Mouse (Mus musculus) c-Kit-positive CD71-negative TER-119-negative erythroid progenitor cells, embryonic 14.5 days (primary cell): ENCODE measurements around the gene 1600014C10Rik.

Source experiments
- DNase-seq: peaks from one replicate; pipeline ENCODE4 v3.0.0-alpha.2; 2013; ENCODE audit warnings: low read depth

The 1600014C10Rik gene

DNA sequence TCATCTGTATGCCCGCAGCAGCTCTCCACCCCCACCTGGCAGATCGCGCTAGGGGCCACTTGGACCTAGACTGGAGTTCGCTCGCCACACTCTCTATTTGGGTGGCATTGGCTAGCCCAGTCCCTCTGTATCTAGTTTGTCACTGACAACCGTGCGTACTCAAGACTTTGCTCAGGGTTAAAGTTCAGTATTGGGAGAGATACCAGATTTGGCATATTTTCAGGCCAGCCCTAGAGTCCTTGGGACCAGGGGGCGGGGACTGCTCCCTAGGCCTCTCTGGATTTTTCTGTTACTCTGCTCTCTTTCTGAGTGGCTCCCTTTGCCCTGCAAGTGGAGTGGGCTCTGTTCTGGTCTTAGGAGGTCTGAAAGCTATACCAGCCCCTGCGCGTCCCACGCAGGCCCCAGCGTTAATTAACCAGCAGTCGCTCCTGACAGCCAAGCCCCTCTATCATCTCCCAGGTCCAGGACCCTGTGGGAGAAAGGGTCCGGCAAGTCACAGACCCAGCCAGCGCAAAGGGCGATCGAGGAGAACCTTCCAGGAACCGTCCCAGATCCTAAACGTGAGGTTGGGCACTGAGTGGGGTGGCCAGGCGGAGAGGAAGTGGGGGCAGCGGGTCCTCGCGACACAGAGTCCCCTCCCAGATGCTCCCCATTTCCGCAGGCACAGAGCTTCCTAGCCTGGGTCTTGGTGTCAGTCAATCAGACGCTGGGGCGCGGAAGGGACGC, at the start of gene 1600014C10Rik:
Gene 1600014C10Rik (plus strand): TSS at position 256 of the 726 bp plus-strand sequence.
- DNase-seq, result no peak

DNA sequence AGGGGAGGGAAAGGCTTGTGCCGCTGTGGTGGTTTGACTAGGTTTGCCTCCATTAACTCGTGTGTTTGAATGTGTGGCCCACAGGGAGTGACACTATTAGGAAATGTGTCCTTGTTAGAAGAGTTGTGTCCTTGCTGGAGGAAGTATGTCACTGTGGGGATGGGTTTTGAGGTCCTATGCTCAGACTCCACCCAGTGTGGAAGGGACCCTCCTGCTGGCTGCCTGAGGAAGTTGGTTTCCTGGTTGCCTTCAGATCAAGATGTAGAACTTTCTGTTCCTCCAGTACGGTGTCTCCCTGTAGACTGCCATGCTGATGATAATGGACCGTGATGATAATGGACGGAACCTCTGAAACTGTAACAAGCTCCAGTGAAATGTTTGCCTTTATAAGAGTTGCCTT, 48.5 kb upstream of the 1600014C10Rik start:
- no peak for DNase-seq

DNA sequence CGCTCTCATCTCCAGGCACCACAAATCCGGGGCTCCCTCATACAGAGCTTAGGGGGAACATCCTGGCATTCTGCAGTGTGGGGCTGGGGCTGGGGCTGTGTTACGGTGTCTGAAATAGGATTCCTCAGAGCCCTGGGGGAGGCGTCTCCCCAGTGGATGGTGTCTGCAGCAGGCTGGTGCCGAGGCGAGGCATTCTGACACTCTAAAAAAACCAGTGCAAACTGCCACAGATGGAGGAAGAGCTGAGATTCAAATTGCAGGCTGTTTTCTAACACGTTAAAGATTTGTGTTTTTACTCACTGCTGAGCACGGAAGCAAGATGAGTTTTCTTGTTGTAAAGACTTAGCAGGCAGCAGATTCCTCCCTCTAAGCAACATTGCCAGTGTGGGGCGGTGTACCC, 42.7 kb upstream of the 1600014C10Rik start:
- no peak for DNase-seq

DNA sequence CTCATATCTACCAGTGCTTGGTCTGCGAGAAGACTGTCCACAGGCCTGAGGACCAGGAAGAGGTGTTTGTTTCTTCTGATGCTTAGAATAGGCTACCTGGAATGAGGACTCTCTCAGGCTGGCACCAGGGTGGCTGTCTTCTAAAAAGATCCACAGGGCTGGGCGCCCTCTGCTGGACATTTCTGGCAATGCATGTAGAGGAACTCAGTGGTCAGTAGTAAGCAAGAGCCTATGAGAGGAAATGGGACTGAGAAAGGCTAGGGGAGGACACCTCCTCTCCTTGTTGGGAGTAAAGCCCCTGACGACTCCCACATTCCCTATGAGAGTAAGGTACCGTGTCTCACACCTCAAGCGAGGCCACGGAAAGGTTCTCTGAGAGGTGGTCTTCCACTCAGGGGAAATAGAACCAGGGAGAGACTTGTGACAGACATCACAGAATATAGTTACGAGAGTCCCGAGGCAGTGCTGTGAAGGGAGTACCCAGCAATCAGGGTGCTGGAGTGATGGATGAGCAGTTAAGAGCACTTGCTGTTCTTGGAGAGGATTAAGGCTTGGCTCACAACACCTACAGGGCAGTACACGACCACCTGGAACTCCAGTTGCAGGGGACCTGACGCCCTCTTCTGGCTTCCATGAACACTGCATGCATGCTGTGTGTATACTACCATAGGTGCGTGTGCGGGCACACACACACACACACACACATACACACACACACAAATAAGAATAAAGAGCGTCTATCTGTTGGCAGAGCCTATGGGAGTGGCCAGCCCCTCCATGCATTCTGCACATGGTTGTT, 41.1 kb upstream of the 1600014C10Rik start:
- peak; percentile 86 for DNase-seq

DNA sequence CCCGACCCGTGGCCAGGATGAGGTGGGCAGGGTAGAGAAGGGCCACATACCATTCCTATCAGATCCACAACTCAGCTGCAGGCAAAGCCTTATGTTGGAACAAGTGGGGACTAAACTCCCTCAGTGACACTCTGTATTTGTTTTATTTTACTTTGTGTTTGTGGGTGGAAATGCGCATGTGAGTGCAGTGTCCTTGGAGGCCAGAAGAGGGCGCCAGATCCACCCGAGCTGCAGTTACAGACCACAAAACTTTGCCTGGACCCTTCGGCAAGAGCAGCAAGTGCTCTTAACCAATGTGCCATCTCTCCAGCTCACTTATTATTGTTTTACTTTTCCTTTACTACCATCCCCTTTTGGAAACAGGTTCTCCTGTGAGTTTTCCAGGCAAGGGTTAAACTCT, 35.5 kb upstream of the 1600014C10Rik start:
- DNase-seq, result no peak

DNA sequence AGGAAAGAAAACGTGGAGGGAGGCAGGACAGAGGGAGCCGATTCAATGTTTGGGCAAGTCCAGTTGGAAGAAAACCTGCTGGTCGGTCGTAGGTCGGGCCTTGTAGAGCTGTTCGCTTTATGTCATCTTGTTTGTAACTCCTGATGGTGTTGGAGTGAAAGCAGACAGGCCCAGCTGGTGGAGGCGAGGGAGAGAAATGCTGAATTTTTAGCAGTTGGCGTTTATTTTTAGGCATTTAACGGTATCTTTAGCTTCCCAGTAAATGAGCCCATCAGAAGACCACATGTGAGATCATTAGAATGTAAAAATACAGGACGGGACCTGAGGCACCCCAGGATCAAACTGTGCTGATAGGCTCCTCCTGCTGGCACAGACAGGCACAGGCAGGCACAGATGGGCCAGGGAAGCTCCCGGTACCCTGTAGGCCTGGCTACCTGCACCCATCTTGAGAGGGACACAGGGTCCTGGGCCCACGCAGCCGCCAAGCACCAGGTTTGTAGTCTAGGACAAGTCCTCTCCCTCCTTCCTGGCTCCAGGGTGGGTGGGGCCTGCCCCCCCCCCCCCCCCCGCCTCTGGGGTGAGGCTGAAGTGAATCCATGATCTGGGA, 31.2 kb upstream of the 1600014C10Rik start:
- no peak for DNase-seq

DNA sequence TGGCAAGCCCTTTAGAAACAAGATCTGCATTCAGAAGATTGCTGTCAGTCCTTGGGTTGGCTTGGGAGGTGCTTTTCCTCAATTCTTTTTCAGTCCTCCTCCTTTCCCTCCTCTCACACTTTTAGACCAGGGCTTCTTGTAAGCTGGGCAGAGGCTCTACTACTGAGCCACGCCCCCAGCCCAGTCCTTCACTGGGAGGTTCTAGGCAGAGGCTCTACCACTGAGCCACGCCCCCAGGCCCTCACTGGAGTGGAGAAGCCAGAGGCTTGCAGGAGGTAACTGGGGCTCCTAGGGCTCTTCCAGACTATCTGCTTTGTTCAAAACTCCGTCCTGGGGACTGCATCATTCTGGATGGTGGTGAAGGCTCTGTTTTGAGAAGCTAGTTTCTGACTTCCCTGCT, 30.4 kb upstream of the 1600014C10Rik start:
- no peak for DNase-seq

DNA sequence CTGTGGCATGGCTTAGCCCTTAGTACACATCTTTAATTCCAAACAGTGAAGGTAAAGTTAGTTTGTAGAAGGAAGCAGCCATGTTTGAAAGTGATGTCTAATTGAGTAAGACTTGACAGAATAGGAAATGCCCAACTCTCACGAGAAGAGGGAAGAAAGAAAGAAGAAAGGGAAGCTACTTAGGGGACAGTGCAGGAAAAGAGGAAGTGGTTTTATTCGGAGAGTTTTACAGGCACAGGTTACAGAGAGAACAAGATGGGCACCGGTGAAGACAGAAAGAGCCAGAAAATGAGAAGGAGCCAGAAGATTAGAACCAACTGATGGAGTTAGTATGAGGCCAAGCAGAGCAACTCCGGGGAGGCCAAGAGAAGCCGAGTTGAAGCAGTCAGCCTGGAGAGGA, 27.2 kb upstream of the 1600014C10Rik start:
- DNase-seq, result no peak

DNA sequence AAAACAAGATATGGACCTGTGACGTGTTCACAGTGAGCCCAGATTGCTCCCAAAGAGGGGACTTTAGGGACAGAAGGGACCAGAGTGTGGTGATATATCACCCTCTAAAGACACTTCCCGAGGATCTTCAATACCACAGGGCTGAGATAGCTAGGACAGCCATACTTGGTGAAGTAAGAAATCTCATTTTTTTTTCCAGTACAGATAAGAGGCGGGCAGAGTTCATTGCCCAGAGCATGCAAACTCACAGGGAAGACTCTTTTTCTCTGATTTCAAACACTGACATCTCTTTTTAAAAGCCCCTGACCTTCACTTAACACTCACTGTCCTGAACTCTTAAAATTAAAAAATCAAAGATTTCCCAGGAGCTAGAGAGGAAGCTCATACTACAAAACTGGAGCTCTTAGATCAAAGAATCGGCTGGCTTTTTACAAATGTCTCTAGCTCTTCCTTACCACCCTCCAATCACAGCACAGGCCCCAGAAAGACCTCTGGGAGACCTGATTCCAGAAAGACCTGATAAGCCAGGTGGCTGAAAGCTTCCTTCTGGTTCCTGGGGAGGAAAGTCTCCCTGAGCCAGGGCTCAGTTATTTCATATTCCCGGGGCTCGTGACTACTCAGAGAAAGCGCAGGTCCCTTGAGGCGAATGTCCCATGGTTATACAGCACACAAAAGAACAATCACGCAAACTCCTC, 24.1 kb upstream of the 1600014C10Rik start:
- no peak for DNase-seq

DNA sequence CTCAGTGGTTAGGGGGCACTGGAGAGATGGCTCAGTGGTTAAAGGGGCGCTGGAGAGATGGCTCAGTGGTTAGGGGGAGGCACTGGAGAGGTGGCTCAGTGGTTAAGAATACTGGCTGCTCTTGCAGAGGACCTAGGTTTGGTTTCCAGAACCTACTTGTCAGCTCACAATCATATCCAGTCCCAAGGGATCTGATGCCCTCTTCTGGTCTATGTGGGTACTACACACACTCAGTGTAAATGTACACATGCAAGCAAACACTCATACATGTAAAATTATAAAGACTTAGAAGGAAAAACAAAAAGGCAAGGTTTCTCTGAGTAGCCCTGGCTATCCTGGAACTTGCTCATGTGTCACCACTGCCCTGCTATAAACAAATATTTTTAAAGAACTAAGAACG, 21.6 kb upstream of the 1600014C10Rik start:
- no peak for DNase-seq

DNA sequence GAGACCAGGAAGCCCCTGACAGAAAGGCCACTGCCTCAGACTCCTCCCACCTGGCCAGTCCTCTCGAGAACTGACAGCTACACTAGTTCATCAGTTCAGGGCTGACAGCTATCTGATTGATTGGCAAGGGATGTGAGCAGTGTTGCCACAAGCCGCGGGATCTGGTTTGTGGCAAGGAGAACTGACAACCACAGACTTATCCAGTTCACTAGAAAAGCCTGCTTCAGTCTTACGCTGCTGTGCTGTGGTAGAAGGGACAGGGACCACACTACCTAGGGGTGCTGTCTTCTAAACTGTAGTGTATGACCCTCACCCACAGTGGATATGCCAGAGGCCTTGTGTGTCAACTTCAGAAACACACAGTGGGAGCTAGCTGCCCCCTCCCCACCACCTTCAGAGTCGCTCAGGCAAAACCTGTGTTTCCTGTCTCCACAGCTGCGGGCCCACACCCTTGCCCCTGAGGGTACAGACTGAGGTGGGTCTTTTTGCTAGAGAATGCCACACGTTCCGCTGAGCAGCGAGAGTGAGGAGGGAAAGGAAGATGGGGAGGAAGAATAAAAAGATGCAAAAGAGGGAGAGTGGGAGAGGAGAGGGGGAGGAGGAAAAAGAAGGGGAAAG, 19.5 kb upstream of the 1600014C10Rik start:
- no peak for DNase-seq

DNA sequence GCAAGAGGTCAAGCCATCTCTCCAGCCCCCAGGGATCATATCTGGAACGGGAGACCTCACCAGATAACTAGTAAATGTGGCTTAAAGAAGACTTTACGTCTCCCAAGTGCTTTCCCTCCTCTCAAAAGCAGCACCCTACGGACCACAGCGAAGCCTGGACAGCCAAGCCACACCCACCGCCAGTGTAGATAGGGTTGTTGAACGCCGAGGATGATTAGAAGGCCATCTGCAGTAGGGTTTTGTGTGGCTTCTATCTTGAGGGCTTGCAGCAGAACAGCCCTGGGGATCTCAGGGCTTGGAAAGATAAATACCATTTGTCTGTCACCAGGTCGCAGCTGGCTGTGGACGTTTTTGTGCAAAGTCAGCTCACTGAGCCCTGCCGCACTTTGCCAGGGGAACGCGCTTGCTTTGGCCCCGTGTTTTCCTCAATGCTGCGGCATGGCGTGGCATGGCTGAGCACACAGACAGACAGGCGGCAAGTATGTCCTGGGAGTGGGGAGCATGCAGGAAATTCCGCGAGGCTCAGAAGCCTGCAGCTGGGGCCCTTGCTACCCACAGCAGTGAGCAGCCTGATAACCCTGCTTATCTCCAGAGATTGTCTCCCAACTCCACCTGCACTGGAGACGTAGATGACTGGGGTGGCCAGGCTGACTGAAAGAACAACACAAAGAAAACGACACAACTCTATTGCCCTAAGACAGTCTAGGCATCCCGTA, 15.9 kb upstream of the 1600014C10Rik start:
- no peak for DNase-seq

DNA sequence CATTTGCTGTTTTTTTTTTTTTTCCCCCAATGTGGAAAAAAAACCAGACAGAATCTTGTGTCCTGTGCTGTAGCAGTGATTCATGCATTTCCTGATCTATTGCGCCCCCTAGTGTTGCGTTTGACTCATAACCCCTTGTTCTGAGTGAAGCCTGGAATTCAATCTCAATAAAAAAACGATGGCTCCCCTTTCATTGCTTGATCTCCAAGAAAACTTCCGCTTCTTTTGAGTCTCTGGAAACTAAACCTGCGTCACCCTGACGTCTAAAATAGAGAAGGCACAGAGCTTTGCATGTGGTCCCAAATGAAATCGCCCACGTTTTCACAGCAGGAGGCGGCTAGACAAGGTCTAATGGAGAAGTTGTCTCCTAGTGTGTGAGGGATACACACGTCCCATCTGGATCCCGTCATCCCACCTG, 15.3 kb upstream of the 1600014C10Rik start:
- no peak for DNase-seq

DNA sequence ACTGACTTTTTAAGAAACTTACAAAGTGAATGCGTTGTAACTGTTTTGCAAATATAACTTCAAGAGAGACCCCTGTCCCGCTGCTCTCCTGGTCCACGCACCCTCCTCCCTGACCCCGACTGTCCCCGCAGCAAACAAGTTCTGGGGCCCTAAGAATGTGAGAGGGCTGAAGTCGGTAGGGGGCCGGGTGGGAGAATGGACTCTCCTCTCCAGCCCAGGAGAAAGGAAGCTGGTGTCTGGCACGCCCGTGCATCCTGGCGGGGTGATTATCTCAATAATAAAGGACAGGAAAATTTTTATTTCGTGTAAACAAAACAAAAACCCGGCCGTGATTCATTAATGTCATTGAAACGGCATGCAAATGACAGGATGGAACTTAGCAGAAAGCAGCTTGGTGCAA, 9.1 kb upstream of the 1600014C10Rik start:
- no peak for DNase-seq

DNA sequence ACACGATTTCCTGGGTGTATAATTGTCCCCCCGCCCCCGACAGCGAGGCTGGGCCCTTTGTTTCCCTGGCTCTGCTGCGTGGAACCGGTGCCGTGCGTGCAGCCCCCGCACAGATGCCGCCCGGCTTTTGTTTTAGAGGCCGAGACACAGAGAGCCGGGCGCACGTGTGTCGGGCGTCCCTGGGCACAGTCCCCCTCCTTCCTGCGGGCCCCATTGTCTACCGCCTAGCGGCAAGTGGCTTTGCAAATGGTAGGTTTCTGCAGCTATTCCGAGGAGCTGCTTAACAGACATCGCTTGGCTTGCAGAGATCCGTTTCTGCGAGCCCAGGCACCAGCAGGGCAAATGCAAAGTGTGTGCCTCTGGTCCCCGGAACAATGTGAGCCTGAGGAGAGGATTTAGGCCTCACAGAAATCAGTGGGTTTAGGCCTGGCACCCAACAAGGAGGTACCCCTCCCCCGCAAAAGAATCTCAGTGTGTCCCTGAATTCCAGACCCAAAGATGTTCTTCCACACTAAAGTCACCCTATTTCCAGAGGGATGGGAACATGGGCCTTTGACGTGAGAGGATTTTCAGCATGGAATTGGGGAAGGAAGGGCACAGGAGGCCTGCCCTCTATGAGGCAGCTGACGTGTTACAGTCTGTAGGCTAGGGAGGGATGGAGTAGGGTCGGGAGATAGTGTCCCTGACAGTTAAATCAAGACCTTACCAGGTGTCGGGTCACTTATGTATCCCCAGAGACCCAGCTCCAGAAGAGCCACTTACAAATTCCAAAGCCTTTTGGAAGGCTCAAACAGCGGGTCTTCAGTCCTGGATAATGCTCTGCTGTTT, 8.5 kb upstream of the 1600014C10Rik start:
- no peak for DNase-seq

DNA sequence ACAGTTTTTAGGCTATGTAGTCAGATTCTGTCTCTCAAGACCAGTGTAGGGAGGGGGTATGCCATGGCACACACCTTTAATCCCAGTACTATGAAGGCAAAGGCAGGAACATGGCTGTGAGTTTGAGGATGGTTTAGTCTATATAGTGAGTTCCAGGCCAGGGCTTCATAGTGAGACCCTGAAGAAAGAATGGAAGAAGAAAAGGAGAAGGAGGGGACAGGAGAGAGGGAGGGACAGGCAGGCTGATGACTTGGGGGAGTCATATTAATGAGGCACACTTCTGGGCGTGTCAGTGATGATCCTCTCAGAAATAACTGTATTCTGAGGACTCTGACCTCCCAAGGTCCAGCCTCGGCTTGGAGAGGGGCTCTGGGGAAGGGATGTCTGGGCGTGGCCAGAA, 7.0 kb upstream of the 1600014C10Rik start:
- DNase-seq, result no peak

DNA sequence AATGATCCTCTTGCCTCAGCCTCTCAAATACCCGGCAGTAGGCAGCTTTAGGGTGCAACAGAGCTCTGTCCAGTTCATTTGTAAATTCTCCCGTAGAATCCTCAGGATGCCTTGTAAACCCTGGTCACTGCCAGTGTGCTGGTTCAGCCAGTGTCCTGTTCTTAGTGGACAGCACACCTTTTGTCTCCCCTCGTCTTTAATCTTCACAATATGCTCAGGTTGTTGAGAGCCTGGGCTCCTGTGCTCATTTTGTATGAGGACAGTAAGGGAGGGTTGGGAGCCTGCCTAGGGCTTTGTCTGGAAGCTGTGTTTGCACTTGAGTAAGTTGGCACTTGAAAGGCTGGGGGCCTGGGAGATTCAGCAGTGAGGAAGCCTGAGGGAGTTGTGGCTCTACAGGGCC, 3.1 kb upstream of the 1600014C10Rik start:
- DNase-seq, result no peak

DNA sequence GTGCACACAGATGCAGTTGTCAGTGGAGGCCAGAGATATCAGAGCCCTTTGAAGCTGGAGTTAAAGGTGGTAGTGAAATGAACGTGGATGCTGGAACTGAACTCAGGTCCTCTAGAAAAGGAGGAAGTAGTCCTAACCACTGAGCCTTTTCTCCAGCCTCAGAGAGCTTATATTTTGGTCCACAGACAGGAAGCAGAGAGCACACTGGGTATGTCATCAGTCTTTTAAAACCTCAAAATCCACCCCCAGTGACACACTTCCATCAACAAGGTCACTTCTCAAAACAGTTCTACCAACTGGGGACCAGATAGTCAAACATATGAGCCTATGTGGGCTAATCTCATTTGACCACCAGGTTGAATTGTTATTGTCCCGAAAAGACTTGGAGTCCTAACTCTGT, 1.7 kb upstream of the 1600014C10Rik start:
- DNase-seq, result no peak

DNA sequence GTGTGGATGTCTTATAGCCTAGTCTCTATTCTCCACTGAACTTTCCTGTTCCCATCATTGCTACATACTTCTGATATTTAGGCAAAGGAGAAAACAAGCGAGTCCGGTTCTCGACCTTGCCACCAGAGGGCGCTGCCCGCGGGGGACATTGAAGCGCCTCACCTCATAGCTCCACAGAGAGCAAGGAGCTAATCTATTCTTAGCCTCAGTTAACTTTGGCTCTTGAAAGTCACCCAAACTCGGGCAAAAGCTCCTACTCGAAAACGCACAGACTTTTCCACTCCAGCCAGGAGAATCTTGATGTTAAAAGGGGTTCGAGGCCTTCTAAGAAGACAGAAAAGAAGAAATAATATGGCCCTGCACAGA, 438 bp upstream of the 1600014C10Rik start:
- peak; percentile 79 for DNase-seq

DNA sequence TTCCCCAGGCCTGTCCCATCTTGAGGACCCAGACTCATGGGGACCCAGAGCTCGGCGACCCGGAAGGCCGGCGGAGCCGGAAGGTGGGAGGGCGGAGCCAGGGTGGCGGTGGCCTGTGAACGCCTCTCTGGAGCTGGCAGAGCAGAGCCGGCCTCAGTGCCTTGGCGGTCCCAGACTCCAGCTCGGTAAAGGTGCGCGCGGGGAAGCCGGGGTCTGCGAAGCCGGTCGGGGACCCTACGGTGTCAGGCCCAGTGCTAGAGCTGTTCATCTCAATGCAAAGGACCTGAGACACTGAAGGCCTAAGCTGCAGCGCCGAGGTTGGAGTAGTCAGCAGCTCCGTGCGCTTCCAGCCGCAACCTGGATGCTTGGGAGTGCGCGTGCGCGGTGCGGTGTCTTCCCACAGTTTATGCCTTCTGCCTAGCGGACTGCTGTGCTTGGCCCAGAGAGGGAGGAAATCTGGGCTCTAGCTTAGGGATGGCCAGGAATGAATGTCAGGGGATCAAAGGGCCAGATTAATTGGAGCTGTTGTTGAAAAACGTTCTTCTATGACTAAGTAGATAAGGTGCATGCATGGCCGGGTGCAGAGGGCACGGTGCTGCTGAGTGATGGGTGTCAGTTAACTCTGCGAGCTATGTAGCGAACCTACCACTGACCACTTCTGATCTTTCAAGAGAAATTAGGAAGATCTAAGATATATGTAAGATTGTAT, 846 bp downstream of the 1600014C10Rik start:
- DNase-seq, result peak; percentile 69
